Mouse (Mus musculus) midbrain, embryonic 14.5 days (tissue): ENCODE data around the gene Mief2. TPM values are rescaled to one million over a fixed set of nuclear protein-coding genes. Genes with fewer than 3 reads are reported as not detected.

ENCODE experiments used
- ATAC-seq: fragments of 200-750 bp; cut with Nextera tagmentation; 2 replicates; pipeline ENCODE4 v1.8.0; 2017; ENCODE audit warnings: moderate number of reproducible peaks, moderate library complexity; ENCODE audit not compliant: low FRiP score, low TSS enrichment
- DNase-seq: peaks from one replicate; pipeline ENCODE4 v3.0.0-alpha.2; 2015
- H3K27ac ChIP-seq: fragments of 300-500 bp; sonication (generic); replicated peaks from 2 replicates; pipeline ENCODE4 v1.5.1; 2014; ENCODE audit warnings: mild to moderate bottlenecking, low read depth, low read length, moderate library complexity
- H3K27me3 ChIP-seq: fragments of 300-500 bp; sonication (generic); 2 replicates; pipeline ENCODE4 v1.6.1; 2014; ENCODE audit warnings: low read length, control low read depth, mixed read lengths; ENCODE audit not compliant: control insufficient read depth, insufficient read depth
- H3K36me3 ChIP-seq: fragments of 300-500 bp; sonication (generic); 2 replicates; pipeline ENCODE4 v1.6.1; 2014; ENCODE audit warnings: low read length, control low read depth; ENCODE audit not compliant: control insufficient read depth, insufficient read depth
- H3K4me1 ChIP-seq: fragments of 300-500 bp; sonication (generic); 2 replicates; pipeline ENCODE4 v1.6.1; 2014; ENCODE audit warnings: mild to moderate bottlenecking, antibody characterized with exemption, low read length, control low read depth; ENCODE audit not compliant: control insufficient read depth, insufficient read depth
- H3K4me2 ChIP-seq: fragments of 300-500 bp; sonication (generic); 2 replicates; pipeline ENCODE4 v1.6.1; 2014; ENCODE audit warnings: mild to moderate bottlenecking, low read length, moderate library complexity
- H3K4me3 ChIP-seq: fragments of 300-500 bp; sonication (generic); replicated peaks from 2 replicates; pipeline ENCODE4 v1.5.1; 2014; ENCODE audit warnings: low read depth, low read length
- H3K9ac ChIP-seq: fragments of 300-500 bp; sonication (generic); replicated peaks from 2 replicates; pipeline ENCODE4 v1.6.1; 2014; ENCODE audit warnings: mild to moderate bottlenecking, low read length, moderate library complexity
- H3K9me3 ChIP-seq: fragments of 300-500 bp; sonication (generic); 2 replicates; pipeline ENCODE4 v1.6.1; 2016; ENCODE audit warnings: low read length, control low read depth, mixed read lengths; ENCODE audit not compliant: control insufficient read depth
- WGBS: fragments of 180-500 bp; shearing (Covaris S2); extraction: QIAGEN DNeasy Blood & Tissue Kit; methylation state at CpG from one replicate; pipeline ENCODE4 v1.1.7; 2014; 5-methylcytosine and 5-hydroxymethylcytosine counted together
- polyA plus RNA-seq: library from polyadenylated mRNA; unstranded; fragments of >200 nt; fragmentation: Nextera tagmentation; extraction: Ambion mirVana; gene quantifications from 2 replicates; pipeline ENCODE4 v1.2.1, GENCODE M21; 2014

The Mief2 gene
- polyA plus RNA-seq, 1 experiment from 2014 or later, result 20.4 TPM

- Histone ChIP-seq H3K4me1 (no peaks in the 10 kb centered on the region), H3K9me3 (no peaks in the 10 kb centered on the region), H3K4me2 (no peak overlapping the region), H3K27me3 (no peaks in the 10 kb centered on the region), H3K27ac (no peak overlapping the region), H3K9ac (no peak overlapping the region), H3K36me3 (peaks cover 100% of the 10 kb centered on the region), H3K4me3 (no peak overlapping the region)
- DNase-seq, result no peak
- WGBS, result 95% methylated on average over 18 of the region's 18 CpGs
- no peak for ATAC-seq
Measured at GRCm38 (mm10) chr11:60712040-60712439, 16.2 kb upstream of the Mief2 start.

GRCm38 (mm10) chr11:60712639-60713255 lies 15.5 kb upstream of the Mief2 start:
- H3K27me3 ChIP-seq, result no peaks in the 10 kb centered on the region
- H3K9ac ChIP-seq, result no peak overlapping the region
- no peaks in the 10 kb centered on the region for H3K9me3 ChIP-seq
- H3K36me3 ChIP-seq, result peaks cover 98% of the 10 kb centered on the region
- H3K4me1 ChIP-seq, result no peaks in the 10 kb centered on the region
- DNase-seq (no peak), ATAC-seq (no peak)
- H3K27ac ChIP-seq, result no peak overlapping the region
- H3K4me3 ChIP-seq, result no peak overlapping the region
- H3K4me2 ChIP-seq, result no peak overlapping the region
- WGBS, result 95% methylated on average over 13 of the region's 13 CpGs

GRCm38 (mm10) chr11:60715833-60716232 lies 12.4 kb upstream of the Mief2 start:
- WGBS, result 95% methylated on average over 5 of the region's 5 CpGs
- Histone ChIP-seq H3K36me3 (peaks cover 98% of the 10 kb centered on the region), H3K9ac (no peak overlapping the region), H3K27me3 (no peaks in the 10 kb centered on the region), H3K4me3 (no peak overlapping the region), H3K9me3 (no peaks in the 10 kb centered on the region), H3K4me1 (no peaks in the 10 kb centered on the region), H3K27ac (no peak overlapping the region), H3K4me2 (no peak overlapping the region)
- no peak for DNase-seq
- ATAC-seq, result no peak

- no peaks in the 10 kb centered on the region for H3K4me1 ChIP-seq
- no peaks in the 10 kb centered on the region for H3K27me3 ChIP-seq
- no peak overlapping the region for H3K4me3 ChIP-seq
- WGBS, result 94% methylated on average over 5 of the region's 5 CpGs
- H3K27ac ChIP-seq, result no peak overlapping the region
- H3K36me3 ChIP-seq, result peaks cover 97% of the 10 kb centered on the region
- DNase-seq, result no peak
- no peak overlapping the region for H3K9ac ChIP-seq
- H3K9me3 ChIP-seq, result no peaks in the 10 kb centered on the region
- H3K4me2 ChIP-seq, result no peak overlapping the region
- no peak for ATAC-seq
Measured at GRCm38 (mm10) chr11:60719263-60719662, 8.9 kb upstream of the Mief2 start.

- peak; percentile 75 for ATAC-seq
- H3K27me3 ChIP-seq, result no peaks in the 10 kb centered on the region
- peaks cover 44% of the 10 kb centered on the region for H3K36me3 ChIP-seq
- peak within 1 kb of the TSS; percentile 84 for H3K9ac ChIP-seq
- no peaks in the 10 kb centered on the region for H3K9me3 ChIP-seq
- peak; percentile 88 for DNase-seq
- peaks cover 21% of the 10 kb centered on the region; the same call in 1 of the 2 replicates for H3K4me1 ChIP-seq
- H3K4me2 ChIP-seq, result peak within 1 kb of the TSS; percentile 74
- H3K4me3 ChIP-seq, result peak within 1 kb of the TSS; percentile 91
- peak within 1 kb of the TSS; percentile 79 for H3K27ac ChIP-seq
- WGBS, result under 1% methylated on average over 71 of the region's 71 CpGs
Measured at GRCm38 (mm10) chr11:60726601-60727391, 1.4 kb upstream of the Mief2 start, which contains the start of gene Flii. Gene Flii (minus strand): TSS chr11:60727263.

GRCm38 (mm10) chr11:60727392-60728140 lies 632 bp upstream of the Mief2 start:
- peaks cover 41% of the 10 kb centered on the region for H3K36me3 ChIP-seq
- 8% methylated on average over 12 of the region's 12 CpGs for WGBS
- peak overlapping the region; percentile 74 for H3K4me2 ChIP-seq
- H3K9me3 ChIP-seq, result no peaks in the 10 kb centered on the region
- ATAC-seq, result peak; percentile 1; the same call in 1 of the 2 replicates
- peak overlapping the region; percentile 79 for H3K27ac ChIP-seq
- no peaks in the 10 kb centered on the region for H3K27me3 ChIP-seq
- H3K4me1 ChIP-seq, result peaks cover 21% of the 10 kb centered on the region; the same call in 1 of the 2 replicates
- peak overlapping the region; percentile 91 for H3K4me3 ChIP-seq
- DNase-seq, result peak; percentile 24
- H3K9ac ChIP-seq, result peak overlapping the region; percentile 84; the same call in 1 of the 2 replicates

- Histone ChIP-seq H3K9ac (peak overlapping the region; percentile 64; the same call in 1 of the 2 replicates), H3K27ac (no peak overlapping the region)
- ATAC-seq, result no peak
Measured at GRCm38 (mm10) chr11:60729217-60729641, 1.0 kb downstream of the Mief2 start.

GRCm38 (mm10) chr11:60730169-60730568 lies 2.0 kb downstream of the Mief2 start:
- ATAC-seq (no peak), DNase-seq (no peak)
- peaks cover 28% of the 10 kb centered on the region for H3K36me3 ChIP-seq
- H3K27ac ChIP-seq, result no peak overlapping the region
- no peak overlapping the region for H3K4me2 ChIP-seq
- H3K9me3 ChIP-seq, result no peaks in the 10 kb centered on the region
- 88% methylated on average over 9 of the region's 9 CpGs for WGBS
- no peaks in the 10 kb centered on the region for H3K27me3 ChIP-seq
- no peak overlapping the region for H3K9ac ChIP-seq
- peaks cover 21% of the 10 kb centered on the region; the same call in 1 of the 2 replicates for H3K4me1 ChIP-seq
- H3K4me3 ChIP-seq, result no peak overlapping the region

More at GRCm38 (mm10) chr11:60729217-60729641, 1.0 kb downstream of the Mief2 start:
- peak overlapping the region; percentile 91 for H3K4me3 ChIP-seq
- no peaks in the 10 kb centered on the region for H3K27me3 ChIP-seq
- H3K4me1 ChIP-seq, result peaks cover 21% of the 10 kb centered on the region; the same call in 1 of the 2 replicates
- H3K36me3 ChIP-seq, result peaks cover 34% of the 10 kb centered on the region
- H3K4me2 ChIP-seq, result peak overlapping the region; percentile 74
- no peaks in the 10 kb centered on the region for H3K9me3 ChIP-seq
- 80% methylated on average over 6 of the region's 6 CpGs for WGBS
- no peak for DNase-seq
